Mouse (Mus musculus) skeletal muscle tissue, adult 2 months (tissue): ENCODE results near the gene Gm17409.
A peak's percentile ranks its signal among the peaks of the same experiment; 100 is the strongest.

ENCODE experiments used
- DNase-seq: peaks from one replicate; pipeline ENCODE4 v3.0.0-alpha.2; 2012; ENCODE audit warnings: low read depth, low spot score

Gene Gm17409

DNA sequence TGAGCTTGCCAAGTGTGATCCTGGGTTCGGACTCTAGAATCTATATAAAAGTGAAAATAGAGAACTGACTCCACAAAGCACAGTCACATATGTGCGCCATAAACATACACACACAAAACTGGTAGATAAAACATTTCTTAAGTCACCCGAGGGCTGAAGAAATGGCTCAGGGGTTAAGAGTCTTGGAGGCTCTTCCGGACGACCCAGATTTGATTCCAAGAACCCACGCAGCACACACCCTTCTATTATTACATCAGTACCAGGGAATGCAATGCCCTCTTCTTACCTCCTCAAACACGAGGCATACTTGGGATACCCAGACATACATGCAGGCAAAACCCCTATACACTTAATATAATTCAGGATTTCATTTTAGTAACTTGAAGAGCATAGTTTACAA, at the start of gene Gm17409:
Gene Gm17409, plus strand, starts transcription at position 301 of the 400 bp plus-strand sequence.
- no peak for DNase-seq

DNA sequence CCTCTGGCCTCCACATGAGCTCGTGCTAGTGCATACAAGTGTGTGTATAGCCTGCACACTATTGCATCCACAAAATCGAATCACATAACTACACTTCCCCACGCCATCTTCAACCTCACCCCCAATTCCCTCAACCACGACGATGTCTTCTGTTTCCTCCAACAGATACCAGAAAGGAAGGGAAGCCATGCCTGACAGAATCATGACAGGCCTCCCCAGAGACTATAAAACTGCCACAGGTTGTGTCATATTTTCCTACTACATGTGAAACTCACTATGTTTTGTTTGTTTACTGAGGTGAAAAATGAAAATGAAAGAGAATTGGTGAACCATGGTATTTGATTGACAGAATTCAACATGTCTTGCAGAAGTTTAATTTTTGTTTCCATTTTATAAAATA, 46.6 kb upstream of the Gm17409 start:
- no peak for DNase-seq

DNA sequence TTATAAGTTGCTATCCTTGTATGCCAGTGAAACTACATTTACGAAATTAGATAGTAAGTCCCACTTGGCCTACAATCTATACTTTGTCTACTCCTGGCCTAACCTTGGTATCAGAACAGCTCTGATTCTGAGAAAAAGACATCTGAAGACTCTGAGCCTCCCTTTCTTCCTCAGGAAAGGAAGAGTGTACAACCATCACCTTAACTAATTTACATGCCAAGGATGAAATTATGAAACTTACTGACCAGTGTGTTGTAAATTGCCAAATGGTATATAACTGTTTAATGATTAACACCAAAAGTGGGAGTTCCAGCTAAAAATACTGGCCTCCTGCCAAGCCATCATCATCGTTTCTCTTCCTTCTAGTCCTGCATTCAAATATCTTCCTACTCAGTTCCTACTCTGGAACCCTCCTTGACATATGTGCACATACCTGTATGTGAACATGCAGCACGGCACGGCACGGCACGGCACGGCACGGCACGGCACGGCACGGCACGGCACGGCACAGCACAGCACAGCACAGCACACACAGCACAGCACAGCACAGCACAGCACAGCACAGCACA, 44.4 kb upstream of the Gm17409 start:
- DNase-seq, result no peak

DNA sequence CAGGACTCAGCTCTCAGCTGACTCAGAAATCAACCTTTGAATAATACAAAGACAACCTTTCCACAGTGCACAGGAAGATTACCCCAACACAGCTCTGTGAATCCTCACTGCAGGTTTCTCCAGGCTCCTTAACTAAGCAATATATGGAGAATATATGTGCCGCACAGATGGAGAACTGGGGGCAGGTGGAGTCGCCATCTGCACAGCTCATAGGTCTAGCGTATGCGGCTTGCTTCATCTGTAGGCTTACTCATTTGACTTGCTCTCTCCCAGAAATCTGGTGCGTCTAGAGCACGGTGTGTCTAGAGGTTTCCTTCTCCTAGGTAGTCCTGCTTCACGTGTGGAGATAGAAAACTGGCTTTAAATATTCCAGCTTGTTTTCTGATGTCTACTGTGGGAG, 37.7 kb upstream of the Gm17409 start:
- DNase-seq, result no peak

DNA sequence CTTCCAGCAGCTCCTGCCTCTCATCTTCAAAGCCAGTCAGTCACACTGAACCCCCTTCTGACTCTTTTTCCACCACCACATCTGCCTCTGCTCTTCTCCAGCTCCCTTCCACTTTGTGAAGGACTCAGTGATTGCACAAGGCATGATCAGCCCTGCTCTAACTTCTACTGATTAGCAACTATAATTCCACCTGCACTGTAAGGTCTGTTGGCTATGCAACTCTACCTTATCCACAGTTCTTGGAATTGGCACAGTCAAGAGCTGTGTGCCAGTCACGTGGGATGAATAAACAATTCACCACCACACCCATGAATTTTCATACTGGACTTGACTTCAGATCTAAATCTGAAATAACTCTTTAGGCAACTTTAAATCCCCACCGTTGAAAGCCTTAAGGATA, 36.6 kb upstream of the Gm17409 start:
- DNase-seq, result no peak

DNA sequence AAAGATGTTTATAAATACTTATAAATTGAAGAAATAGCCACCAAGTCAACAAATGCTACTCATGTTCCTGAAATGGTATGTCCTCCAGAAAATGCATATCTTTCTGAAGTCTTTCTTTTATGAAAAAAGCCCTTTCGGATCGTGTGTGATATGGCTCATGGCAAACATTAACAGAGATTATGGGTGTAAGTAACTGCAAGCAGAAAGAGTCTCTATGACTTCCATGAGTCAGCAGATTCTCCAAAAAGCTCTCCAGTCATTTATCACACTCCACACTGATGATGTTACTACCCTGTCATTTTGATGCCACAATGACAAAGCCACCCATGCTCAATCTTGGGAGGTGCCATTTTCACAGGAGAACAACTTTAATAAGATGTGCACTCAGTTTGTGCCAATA, 35.5 kb upstream of the Gm17409 start:
- no peak for DNase-seq

DNA sequence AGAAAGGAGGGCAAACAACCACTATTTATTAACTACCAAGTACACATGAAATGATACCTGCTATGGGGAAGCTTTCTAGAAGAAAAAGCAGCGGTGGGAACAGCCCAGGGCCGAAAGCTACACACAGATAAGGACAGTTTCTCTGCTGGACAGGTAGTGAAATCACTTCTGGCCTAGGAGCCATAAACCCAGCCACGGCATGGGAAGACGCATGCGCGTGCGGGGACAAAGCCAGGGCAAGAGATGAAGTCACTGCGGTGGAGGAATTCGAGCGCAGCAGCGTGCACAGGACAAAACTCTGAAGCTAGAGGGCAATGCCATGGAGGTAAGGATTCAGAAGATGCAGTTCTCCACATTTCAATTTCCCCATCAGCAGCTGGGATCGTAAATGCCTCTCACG, 34.4 kb upstream of the Gm17409 start:
- DNase-seq, result no peak

DNA sequence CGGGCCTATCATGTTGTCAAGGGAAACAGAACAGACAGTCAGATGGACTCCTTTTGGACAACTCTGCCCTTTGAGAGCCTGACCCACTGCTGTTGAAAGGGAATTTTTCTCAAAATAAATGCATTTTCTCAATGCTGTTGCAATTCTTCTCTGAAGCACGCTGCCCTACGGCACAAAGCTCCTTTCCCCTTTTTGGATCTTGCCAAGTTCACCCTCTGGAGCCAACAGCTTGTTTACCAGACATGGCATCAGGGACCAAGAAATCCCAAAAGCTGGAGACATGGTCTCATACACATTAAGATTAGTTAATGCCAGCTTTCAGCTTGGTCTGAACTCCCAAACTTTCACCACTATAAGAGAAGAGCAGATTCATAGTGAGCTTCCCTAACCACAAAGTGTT, 33.0 kb upstream of the Gm17409 start:
- peak; percentile 15 for DNase-seq

DNA sequence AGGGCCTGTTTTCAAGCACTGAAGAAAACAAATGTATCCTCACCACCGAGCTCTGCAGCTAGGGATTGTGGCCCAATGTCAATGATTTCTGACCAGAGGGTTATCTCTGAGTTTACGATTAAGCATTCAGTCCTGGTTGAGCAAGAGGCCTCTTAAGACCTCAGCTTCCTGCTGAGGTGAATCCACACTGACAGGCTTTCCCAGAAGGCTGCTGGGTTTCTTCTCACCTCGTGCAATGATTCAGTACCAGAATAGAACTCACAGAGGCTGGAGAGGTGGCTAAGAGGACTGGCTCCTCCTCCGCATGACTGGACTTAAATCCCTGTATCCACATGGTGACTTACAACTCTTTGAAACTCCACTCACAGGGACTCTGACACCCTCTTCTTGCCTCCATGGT, 26.8 kb upstream of the Gm17409 start:
- no peak for DNase-seq

DNA sequence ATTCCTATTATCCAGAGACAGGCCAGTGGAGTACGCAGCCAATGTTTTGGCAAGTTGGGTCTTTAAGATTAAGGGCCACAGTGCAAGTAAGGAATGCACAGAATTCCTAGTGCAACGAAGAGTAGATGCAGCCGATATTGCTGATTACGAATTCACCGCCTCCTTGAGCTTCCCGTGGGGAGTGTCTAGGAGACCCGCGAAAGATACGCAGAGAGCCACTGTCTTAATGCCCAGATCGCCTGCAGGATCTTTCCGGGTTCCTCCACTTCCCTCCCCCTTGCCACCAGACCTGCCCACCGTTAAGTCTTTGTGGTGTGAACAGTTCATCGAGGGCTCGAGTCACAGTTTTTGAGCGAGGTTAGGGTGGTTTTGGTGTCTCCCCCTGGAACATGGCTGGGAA, 22.9 kb upstream of the Gm17409 start:
- no peak for DNase-seq

DNA sequence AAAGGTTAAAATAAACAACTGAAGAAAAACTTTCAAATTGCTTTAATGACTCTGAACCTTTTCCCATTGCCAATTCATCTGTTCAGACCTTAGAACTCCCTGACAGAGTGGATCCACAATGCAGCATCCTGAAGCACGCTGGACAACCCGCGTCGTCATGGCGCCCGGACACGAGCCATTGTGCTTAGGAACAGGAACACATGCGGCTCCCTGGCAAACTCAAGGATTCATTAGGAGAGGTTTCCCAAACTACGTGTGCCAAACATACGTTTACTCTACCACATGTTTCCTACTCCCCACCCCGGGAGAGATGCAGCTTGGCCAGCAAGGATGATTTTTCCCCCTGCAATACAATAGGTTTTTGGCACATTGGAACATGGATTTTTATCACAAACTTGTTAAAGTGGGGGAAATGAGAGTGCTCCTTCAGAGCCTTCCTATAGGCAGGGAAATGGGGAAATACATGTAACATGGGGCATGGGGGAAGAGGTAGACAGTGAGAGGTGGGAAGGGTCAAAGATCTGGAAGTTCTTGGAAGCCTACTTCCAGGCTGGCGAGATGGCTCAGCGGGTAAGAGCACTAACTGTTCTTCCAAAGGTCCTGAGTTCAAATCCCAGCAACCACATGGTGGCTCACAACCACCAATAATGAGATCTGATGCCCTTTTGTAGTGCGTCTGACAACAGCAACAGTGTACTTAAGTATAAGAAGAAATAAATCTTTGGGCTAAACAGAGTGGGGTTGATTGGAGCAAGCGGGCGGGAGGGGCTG, 15.6 kb upstream of the Gm17409 start:
- DNase-seq, result no peak

DNA sequence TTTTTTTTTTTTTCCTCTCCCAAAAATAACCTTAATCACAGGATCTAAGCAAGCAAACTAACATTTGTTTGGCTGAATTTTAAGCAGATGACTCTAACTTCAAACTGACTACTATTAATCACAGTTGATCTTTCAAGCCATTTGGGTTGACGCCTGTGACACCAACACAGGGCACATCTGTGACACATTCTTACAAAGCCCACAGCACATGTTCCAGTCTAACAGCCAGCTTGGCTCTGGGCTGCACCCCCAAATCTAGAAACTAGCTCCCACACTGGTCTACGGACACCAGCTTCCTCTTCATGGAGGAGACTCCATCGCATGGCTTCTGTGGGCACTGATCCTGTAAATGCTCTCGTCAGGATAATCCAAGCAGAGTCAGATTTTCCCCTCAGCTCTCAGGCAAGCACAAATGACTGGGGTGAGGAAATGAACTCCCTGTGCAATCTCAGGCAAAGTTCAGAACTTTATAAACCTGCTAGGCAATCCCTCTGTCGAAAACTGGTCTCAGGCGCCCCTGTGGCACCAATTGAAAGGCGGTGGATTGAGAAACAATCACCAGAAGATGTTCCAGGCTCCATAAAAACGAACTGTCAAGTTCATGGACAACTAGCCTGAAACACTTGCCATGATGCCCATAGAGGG, 13.0 kb upstream of the Gm17409 start:
- no peak for DNase-seq

DNA sequence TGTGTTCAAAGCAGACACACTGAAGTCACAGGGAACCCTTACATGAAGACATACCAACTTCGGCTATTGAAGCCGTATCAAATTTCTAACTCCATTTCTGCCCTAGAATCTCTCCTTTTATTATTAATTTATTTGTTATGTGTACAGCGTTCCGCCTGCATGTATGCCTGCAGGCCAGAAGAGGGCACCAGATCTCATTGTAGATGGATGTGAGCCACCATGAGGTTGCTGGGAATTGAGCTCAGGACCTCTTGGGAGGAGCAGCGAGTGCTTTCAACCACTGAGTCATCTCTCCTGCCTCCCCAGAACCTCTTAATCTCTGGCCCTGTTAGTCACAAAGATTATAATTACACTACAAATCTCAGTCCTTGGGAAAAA, 12.4 kb upstream of the Gm17409 start:
- DNase-seq, result no peak

DNA sequence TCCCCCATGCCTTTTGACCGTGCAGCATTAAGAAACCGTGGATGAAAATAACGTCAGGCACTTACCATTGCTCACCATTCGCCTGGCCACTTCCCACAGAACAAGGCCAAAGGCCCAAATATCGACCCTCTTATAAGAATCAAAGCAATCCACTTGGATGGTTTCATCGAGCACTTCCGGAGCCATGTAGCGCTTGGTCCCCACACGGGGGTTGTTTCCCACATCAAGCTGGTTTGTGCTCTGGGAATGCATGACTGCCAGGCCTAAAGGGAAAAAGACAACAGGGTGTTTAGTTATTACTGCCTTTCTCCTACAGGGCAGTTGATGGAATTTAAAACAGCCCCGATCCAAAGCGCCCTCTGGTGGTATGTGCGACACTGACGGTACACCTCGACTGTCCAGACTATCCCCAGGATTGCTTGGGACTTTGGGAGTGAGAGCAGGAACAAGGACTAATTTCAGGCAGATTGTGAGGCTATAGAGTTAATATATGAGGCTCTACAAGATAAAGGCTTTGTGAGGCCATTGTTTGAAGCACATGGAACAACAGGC, 11.0 kb upstream of the Gm17409 start:
- no peak for DNase-seq

DNA sequence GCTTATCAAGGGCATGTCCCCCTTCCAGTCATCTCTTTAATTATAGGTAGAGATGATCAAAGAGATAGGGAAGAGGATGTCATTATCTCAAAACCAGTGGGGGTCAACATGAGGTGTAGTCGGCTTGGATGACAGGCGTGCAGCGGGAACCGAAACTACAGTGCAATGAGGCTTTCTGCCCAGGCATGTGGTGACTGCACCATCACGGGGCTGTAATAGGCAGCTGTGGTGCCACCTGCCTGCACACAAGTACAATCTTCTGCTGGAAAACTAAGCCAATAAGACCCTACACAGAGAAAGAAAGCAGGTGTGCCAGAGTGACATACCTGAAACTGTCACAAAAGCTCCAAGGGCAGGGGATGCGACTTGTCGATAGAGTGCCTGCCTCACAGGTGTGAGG, 374 bp downstream of the Gm17409 start:
- DNase-seq, result no peak

DNA sequence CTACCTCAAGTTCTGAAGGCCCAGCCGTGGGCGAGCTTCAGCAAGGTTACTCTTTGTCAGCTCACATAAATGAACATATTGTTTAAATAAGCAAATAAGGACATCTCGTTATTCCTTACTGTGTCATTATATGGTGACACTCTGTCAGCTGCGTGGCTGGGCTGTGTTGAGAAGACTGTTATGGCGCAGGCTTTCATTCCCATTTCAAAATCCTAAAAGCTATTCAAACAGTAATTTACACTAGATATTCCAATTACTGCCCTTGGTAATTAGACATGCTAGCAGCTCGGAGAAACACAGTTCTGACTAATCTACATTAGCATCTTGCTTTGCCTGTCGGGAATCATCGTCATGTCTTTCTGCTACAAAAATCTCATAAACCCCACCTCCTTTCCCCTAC, 5.7 kb downstream of the Gm17409 start:
- DNase-seq, result no peak

DNA sequence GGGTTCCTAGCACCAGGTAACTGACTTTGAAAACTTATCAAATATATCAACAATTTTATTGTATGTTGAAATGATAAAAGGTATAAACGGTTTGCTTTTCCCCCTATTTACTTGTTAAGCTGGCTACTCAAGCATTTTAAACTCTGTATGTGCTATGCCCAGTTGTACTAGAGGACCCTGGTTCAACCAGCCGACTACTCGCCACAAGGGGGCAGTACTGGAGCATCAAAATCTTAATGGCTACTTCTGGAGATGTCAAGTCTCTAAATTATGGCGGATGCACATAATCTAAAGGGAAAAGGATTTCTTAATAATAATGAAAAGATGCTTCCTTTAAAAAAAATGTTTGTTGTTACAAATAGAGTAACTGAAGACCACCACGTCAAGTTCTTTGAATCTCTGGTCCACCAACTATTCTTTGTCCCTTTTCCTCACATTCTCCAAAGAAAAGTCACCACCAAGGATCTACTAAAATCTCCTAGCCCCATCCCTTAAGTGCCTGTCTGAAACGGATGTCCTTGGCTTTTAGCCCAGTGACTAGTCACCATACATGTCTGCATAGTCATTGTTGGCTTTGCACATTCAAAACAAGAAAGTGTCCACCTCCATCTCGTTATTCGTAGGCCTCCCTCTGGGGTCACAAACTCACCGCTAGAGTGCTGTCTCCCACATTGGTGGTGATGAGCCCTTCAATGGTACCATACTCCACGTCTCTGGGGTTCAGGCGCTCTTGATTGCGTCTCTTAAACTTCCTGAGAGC, 7.2 kb downstream of the Gm17409 start:
- DNase-seq, result peak; percentile 74

DNA sequence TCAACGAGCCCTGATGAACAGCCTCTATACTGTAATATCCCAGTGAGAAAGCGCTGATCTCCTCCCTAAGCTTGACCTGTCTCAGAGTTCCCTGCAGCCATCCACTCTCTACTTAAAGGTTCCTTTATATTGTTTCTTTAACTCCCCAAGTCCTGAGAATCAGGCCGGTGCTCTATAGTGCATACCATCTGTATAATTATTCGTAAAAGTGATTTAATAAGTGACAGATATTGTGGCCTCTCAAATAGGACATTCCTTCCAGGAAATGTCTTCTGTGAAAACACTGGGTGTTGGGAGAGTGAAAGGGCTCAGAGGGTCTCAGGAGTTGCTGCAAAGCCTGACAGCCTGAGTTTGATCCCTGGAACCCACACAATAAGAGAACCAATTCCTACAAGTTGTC, 8.2 kb downstream of the Gm17409 start:
- no peak for DNase-seq

DNA sequence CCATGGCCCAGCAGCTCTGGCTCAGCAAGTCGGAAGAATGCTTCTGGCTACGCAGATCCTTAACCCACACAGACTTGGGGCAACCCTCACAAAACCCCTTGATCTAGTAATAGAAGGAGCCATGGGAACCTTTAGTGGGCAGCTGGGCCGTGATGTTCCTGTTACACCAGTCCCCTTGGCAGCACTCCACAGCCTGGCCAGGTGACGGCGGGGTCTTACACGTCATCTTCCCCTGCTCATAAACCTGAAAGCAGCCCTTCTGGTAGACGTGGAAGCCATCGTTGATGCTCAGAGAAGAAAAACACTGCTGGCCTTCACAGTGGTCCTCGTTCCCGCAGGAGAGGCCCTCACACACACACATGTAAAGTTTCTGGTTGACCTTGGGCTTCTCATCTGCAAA, 9.6 kb downstream of the Gm17409 start:
- no peak for DNase-seq

DNA sequence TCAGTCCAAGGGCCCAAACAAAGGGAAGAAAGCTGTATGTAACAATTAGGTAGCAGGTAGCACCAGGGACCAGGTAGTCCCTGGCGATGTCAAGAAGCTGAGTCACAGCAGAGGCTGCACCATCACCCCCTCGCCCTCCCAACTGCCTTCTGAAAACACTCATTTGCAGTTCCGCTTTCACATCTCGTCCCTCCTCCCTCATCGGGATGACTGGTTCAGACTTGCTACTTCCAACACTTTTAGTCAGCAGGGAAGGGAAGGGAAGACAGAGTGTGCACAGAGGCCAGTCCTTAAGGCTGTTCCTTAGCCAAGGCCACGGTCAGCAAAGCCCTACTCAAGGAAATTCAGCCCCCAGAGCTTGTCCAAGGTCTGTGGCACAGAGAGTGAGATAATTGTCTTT, 10.8 kb downstream of the Gm17409 start:
- peak; percentile 36 for DNase-seq

DNA sequence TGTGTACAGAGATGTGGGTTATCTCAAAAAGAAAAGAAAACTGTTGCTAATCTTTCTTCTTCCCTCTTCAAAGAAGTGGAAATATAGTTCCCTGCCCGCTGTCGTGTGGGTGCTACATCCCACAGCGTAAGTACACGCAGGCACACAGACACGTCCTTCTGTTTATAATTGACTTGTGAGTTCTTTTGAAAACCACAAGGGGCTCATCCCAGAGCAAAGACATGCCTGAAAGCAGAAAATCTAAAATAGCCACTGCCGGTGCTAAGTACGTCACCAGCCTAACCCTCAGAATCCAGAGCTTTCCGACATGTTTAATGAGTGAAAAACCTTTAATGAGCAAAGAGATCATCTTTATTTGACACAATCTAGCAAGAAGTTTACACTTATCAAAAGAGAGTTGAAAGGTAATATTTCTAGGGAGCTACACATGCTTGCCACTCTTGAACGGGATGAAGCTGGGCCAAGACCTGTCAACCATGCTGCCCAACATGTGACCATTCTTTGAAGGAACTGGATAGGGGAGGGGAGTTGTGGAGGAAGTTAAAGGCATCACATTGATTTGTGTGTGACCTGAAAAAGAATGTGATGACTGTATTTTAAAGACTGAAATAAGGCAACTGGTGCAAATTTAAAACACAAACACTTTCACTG, 11.7 kb downstream of the Gm17409 start:
- no peak for DNase-seq
